Mouse (Mus musculus) kidney, postnatal 4 days (tissue): ENCODE data around the gene Tada2b.

Source experiments
- DNase-seq, 2 experiments: peaks; one replicate each; pipeline ENCODE4 v3.0.0; 2021; ENCODE audit warnings: mixed read lengths in 2 of 2

Tada2b gene

GRCm38 (mm10) chr5:36484171-36484990, at the start of gene Tada2b, which contains the start of gene Ccdc96:
Tada2b (minus strand) TSS chr5:36484285.
Ccdc96 (plus strand) TSS chr5:36484588.
- peak; percentile 96 to 98 for DNase-seq

- DNase-seq = peak; percentile 97
These were observed 46.2 kb upstream of the Tada2b start for GRCm38 (mm10) chr5:36530129-36530751.

- no peak for DNase-seq
These were observed 45.6 kb upstream of the Tada2b start for GRCm38 (mm10) chr5:36529698-36530097.

GRCm38 (mm10) chr5:36526921-36527320, 42.8 kb upstream of the Tada2b start:
- no peak for DNase-seq

- peak; percentile 31 to 60 for DNase-seq
These were observed 42.2 kb upstream of the Tada2b start for GRCm38 (mm10) chr5:36526274-36526673.

GRCm38 (mm10) chr5:36525216-36525615, 41.1 kb upstream of the Tada2b start:
- DNase-seq = no peak

- DNase-seq = no peak
These were observed 39.2 kb upstream of the Tada2b start for GRCm38 (mm10) chr5:36523219-36523703.

- peak; percentile 78 to 82 for DNase-seq
These were observed 38.7 kb upstream of the Tada2b start for GRCm38 (mm10) chr5:36522782-36523181.

GRCm38 (mm10) chr5:36519751-36520150, 35.7 kb upstream of the Tada2b start:
- no peak for DNase-seq

GRCm38 (mm10) chr5:36517596-36517995, 33.5 kb upstream of the Tada2b start:
- no peak for DNase-seq

- no peak for DNase-seq
These were observed 31.5 kb upstream of the Tada2b start for GRCm38 (mm10) chr5:36515558-36515957.

GRCm38 (mm10) chr5:36515126-36515525, 31.0 kb upstream of the Tada2b start:
- DNase-seq = no peak

GRCm38 (mm10) chr5:36510956-36511355, 26.9 kb upstream of the Tada2b start:
- no peak for DNase-seq

GRCm38 (mm10) chr5:36508351-36508750, 24.3 kb upstream of the Tada2b start:
- DNase-seq = no peak

GRCm38 (mm10) chr5:36505643-36506042, 21.6 kb upstream of the Tada2b start:
- no peak for DNase-seq

- no peak for DNase-seq
These were observed 21.1 kb upstream of the Tada2b start for GRCm38 (mm10) chr5:36505235-36505634.

- DNase-seq = no peak
These were observed 10.6 kb upstream of the Tada2b start for GRCm38 (mm10) chr5:36494709-36495108.

- DNase-seq = no peak
These were observed 9.8 kb upstream of the Tada2b start for GRCm38 (mm10) chr5:36493919-36494318.

- DNase-seq = peak; percentile 63 to 74
These were observed 5.1 kb upstream of the Tada2b start for GRCm38 (mm10) chr5:36489225-36489624.

- no peak for DNase-seq
These were observed 1.2 kb upstream of the Tada2b start for GRCm38 (mm10) chr5:36485306-36485705.

- peak; percentile 63 to 77 for DNase-seq
These were observed 633 bp downstream of the Tada2b start for GRCm38 (mm10) chr5:36483203-36484101.

- DNase-seq = no peak
These were observed 3.0 kb downstream of the Tada2b start for GRCm38 (mm10) chr5:36481114-36481513.

GRCm38 (mm10) chr5:36480398-36480797, 3.7 kb downstream of the Tada2b start:
- no peak for DNase-seq
